Mouse (Mus musculus) liver, adult 2 months (tissue): ENCODE results near the gene Dido1. TPM values are rescaled to one million over a fixed set of nuclear protein-coding genes. Genes with fewer than 3 reads are reported as not detected.

Experiments used
- DNase-seq: peaks from one replicate; pipeline ENCODE4 v3.0.0-alpha.2; 2011; ENCODE audit warnings: low read depth, low spot score; ENCODE audit errors: extremely low read depth
- H3K27ac ChIP-seq: fragments of 200-500 bp; replicated peaks from 2 replicates; pipeline ENCODE4 v1.5.1; 2012; ENCODE audit warnings: low read depth, mild to moderate bottlenecking, control low read depth, inconsistent platforms, low read length; ENCODE audit not compliant: insufficient read depth
- H3K27me3 ChIP-seq: fragments of 200-500 bp; 2 replicates; pipeline ENCODE4 v1.6.1; 2012; ENCODE audit warnings: mild to moderate bottlenecking, moderate library complexity, low read length, inconsistent platforms; ENCODE audit not compliant: control insufficient read depth, insufficient read depth
- H3K36me3 ChIP-seq: fragments of 200-500 bp; 2 replicates; pipeline ENCODE4 v1.6.1; 2012; ENCODE audit warnings: low read length, inconsistent platforms; ENCODE audit not compliant: control insufficient read depth, insufficient read depth
- H3K4me1 ChIP-seq: fragments of 200-500 bp; 2 replicates; pipeline ENCODE4 v1.6.1; 2011; ENCODE audit warnings: low read length; ENCODE audit not compliant: control insufficient read depth, insufficient read depth
- H3K4me3 ChIP-seq: fragments of 200-500 bp; 2 replicates; pipeline ENCODE4 v1.5.1; 2011; ENCODE audit warnings: low read depth, mild to moderate bottlenecking, control low read depth, low read length, moderate library complexity; ENCODE audit not compliant: insufficient read depth
- H3K79me2 ChIP-seq: fragments of 200-500 bp; 2 replicates; pipeline ENCODE4 v1.6.1; 2012; ENCODE audit warnings: inconsistent platforms, mild to moderate bottlenecking, low read length, moderate library complexity; ENCODE audit not compliant: control insufficient read depth, insufficient read depth
- H3K9ac ChIP-seq: fragments of 200-500 bp; 2 replicates; pipeline ENCODE4 v1.6.1; 2012; ENCODE audit warnings: low read depth, mild to moderate bottlenecking, control low read depth, inconsistent platforms, low read length
- CTCF ChIP-seq: fragments of 200-500 bp; IDR thresholded peaks from 2 replicates; pipeline ENCODE4 v1.5.1; 2011; ENCODE audit warnings: low read depth, low read length, control low read depth
- POLR2A ChIP-seq: fragments of 200-500 bp; IDR thresholded peaks from 2 replicates; pipeline ENCODE4 v1.6.1; 2011; ENCODE audit warnings: low read length, control low read depth; ENCODE audit not compliant: insufficient read depth; ENCODE audit errors: extremely low read depth
- WGBS: fragments of 180-500 bp; shearing (Covaris S2); methylation state at CpG from one replicate; pipeline ENCODE4 v1.1.7; 2018; 5-methylcytosine and 5-hydroxymethylcytosine counted together
- polyA plus RNA-seq: library from polyadenylated mRNA; depleted of rRNA; stranded (reverse); fragments of >200 nt; gene quantifications from 2 replicates; pipeline ENCODE4 v1.2.3, GENCODE M21; 2012; rRNA removed
- total RNA-seq: library from RNA; depleted of rRNA; stranded (reverse); fragments of >200 nt; gene quantifications from 2 replicates; pipeline ENCODE4 v1.2.3, GENCODE M21; 2014; rRNA removed

Dido1 gene
- total and polyA plus RNA-seq, 2 experiments = 10.0 to 27.1 TPM

DNA sequence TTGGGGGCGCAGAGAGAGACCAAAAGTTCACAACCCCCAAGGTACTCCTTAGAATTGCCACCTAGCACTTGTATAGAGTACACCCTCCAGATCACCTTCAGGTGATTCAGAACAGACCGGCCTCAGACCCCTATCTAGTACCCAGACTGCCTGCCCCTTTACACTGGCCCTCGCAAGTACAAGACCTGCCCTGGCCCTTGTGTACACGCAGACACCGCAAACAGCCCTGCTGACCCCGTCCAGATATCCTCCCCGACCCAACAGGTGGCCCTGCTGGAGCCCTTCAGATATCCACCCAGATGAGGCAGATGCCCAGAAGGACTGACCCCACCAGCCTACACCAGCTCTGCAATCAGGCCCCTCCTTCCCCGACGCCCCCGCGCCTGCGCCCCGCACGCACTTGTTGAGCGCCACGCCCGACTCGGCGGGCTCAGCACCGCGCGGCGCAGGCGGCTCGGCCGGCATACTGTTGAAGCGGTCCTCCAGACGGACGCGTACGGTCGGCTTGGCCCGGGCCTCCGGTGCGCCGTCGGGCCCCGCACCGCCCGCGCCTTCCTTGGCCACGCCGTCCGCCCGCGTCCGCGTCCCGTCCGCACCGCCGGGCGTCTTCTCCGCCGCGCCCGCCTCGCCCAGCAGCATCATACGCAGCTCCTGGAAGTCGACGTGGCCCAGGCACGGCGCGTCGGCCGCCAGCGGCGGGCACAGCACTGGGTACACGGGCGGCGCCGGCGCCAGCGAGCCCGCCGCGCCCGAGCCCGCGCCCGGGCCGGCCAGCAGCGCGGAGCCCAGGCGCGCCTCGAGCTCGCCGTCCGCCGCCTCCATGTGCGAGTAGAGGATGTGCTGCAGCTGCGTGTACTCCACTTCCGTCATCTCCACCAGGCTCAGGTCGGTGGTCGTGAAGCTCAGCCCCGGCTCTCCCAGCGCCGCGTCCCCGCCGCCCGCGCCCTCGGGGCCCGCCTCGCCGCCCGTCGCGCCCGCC is 67.9 kb downstream of the Dido1 start:
- H3K27me3 ChIP-seq = peaks cover 22% of the 10 kb centered on the region
- H3K27ac ChIP-seq = no peak overlapping the region
- DNase-seq = no peak
- no peak overlapping the region for H3K4me3 ChIP-seq
- no peaks in the 10 kb centered on the region for H3K79me2 ChIP-seq
- TF ChIP-seq CTCF = no peak
- no peak for TF ChIP-seq POLR2A
- no peak overlapping the region for H3K9ac ChIP-seq
- no peaks in the 10 kb centered on the region for H3K36me3 ChIP-seq
- H3K4me1 ChIP-seq = no peaks in the 10 kb centered on the region
- WGBS = 10% methylated on average over 89 of the region's 112 CpGs

DNA sequence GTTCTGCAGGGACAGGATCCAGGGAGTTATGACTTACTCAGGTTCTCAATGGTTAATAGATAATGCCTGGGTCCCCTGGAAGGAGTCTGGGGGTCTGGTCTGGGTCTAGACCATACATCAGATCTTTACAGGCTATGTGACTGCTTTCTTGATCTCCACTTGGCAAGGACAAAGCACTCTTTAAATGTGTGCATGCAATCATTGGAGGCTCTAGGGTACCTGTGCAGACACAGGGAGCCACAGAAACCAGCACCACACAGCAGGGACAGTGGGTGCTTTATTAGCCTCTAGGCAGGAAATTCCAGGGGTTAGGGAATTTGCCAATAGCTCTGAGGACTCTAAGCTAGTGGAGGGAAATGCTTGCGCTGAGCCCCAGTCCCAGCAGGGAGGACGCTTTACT is 97.9 kb downstream of the Dido1 start:
- Histone ChIP-seq H3K27me3 (no peaks in the 10 kb centered on the region), H3K36me3 (no peaks in the 10 kb centered on the region), H3K4me1 (no peaks in the 10 kb centered on the region), H3K4me3 (no peak overlapping the region), H3K27ac (no peak overlapping the region), H3K9ac (no peak overlapping the region), H3K79me2 (no peaks in the 10 kb centered on the region)
- DNase-seq = no peak
- 94% methylated on average over 2 of the region's 2 CpGs for WGBS
- TF ChIP-seq CTCF (no peak), POLR2A (no peak)

DNA sequence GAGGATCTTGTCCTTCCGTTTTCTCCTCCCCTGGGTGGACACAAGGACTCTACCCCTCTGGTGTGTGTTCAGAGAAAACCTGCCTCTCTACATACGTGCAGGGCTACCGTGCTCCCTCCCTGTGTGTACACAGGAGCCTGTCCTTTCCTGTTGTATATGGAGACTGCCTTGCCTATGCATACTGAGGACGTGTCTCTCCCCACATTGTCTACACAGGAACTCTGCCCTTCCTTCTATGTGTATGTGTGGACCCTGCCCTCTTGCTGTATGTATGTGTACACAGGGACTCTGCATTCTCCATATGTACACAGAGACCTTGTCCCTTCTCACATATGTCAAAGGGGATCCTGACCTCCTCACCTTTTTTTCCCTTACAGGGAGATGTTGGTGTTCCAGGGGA is 99.5 kb downstream of the Dido1 start:
- Histone ChIP-seq H3K27me3 (no peaks in the 10 kb centered on the region), H3K9ac (no peak overlapping the region), H3K4me3 (no peak overlapping the region), H3K4me1 (no peaks in the 10 kb centered on the region), H3K36me3 (no peaks in the 10 kb centered on the region), H3K27ac (no peak overlapping the region), H3K79me2 (no peaks in the 10 kb centered on the region)
- no peak for DNase-seq
- WGBS = 35% methylated on average over 4 of the region's 4 CpGs
- TF ChIP-seq CTCF (no peak), POLR2A (no peak)

Other genes with a start within 250 kb of the Dido1 start
- not detected in 2 replicates for gene Ntsr1, start 210.0 kb downstream of the Dido1 start, total RNA-seq
- not detected in 2 replicates for gene Ntsr1, start 210.0 kb downstream of the Dido1 start, polyA plus RNA-seq
- 4.8 and 4.9 TPM in 2 replicates for gene Mrgbp, start 128.7 kb downstream of the Dido1 start, total RNA-seq
- 6.7 and 9.5 TPM in 2 replicates for gene Mrgbp, start 128.7 kb downstream of the Dido1 start, polyA plus RNA-seq
- gene Ogfr, start 120.8 kb downstream of the Dido1 start, total RNA-seq = 42.9 and 44.4 TPM in 2 replicates
- gene Ogfr, start 120.8 kb downstream of the Dido1 start, polyA plus RNA-seq = 23.1 and 29.1 TPM in 2 replicates
- gene Col9a3, start 112.2 kb downstream of the Dido1 start, total RNA-seq = 0.27 TPM in 1 of 2 replicates, not detected in the other
- 0.12 and 0.14 TPM in 2 replicates for gene Col9a3, start 112.2 kb downstream of the Dido1 start, polyA plus RNA-seq
- gene Tcfl5, start 67.3 kb downstream of the Dido1 start, total RNA-seq = not detected in 2 replicates
- not detected in 2 replicates for gene Tcfl5, start 67.3 kb downstream of the Dido1 start, polyA plus RNA-seq
- gene Gid8, start 118 bp upstream of the Dido1 start, total RNA-seq = 52.4 and 54.7 TPM in 2 replicates
- gene Gid8, start 118 bp upstream of the Dido1 start, polyA plus RNA-seq = 23.6 and 24.3 TPM in 2 replicates
- gene Slc17a9, start 15.3 kb upstream of the Dido1 start, total RNA-seq = 3.5 and 4.5 TPM in 2 replicates
- 9.1 and 10.9 TPM in 2 replicates for gene Slc17a9, start 15.3 kb upstream of the Dido1 start, polyA plus RNA-seq
- gene Bhlhe23, start 66.9 kb upstream of the Dido1 start, total RNA-seq = not detected in 2 replicates
- gene Bhlhe23, start 66.9 kb upstream of the Dido1 start, polyA plus RNA-seq = not detected in 2 replicates
- gene Ythdf1, start 210.9 kb upstream of the Dido1 start, total RNA-seq = 9.7 and 14.2 TPM in 2 replicates
- gene Ythdf1, start 210.9 kb upstream of the Dido1 start, polyA plus RNA-seq = 25.7 and 35.4 TPM in 2 replicates
- not detected in 2 replicates for gene Birc7, start 219.0 kb upstream of the Dido1 start, total RNA-seq
- not detected in 2 replicates for gene Birc7, start 219.0 kb upstream of the Dido1 start, polyA plus RNA-seq
- gene Nkain4, start 244.7 kb upstream of the Dido1 start, total RNA-seq = 0.13 and 1.5 TPM in 2 replicates
- gene Nkain4, start 244.7 kb upstream of the Dido1 start, polyA plus RNA-seq = 1.5 and 1.6 TPM in 2 replicates